Mouse (Mus musculus): Measurements from ENCODE around the gene Sos1. TPM values are rescaled to one million over a fixed set of nuclear protein-coding genes. Genes with fewer than 3 reads are reported as not detected.

Gene Sos1
- polyA plus RNA-seq, 1 experiment from 2014 or later = 2.2 TPM

GRCm38 (mm10) chr17:80345277-80345676 is 135.0 kb downstream of the Sos1 start:
- no peak for DNase-seq (ENCODE audit: low spot score)

More at GRCm38 (mm10) chr17:80345277-80345676, 135.0 kb downstream of the Sos1 start:
- Histone ChIP-seq H3K4me2 (replicated peaks; ENCODE audit: low read depth) (no peak overlapping the region), H3K27ac (replicated peaks) (no peak overlapping the region), H3K36me3 (ENCODE audit: control insufficient read depth, insufficient read depth, low read length) (no peaks in the 10 kb centered on the region), H3K27me3 (ENCODE audit: control insufficient read depth, insufficient read depth, low read length) (no peaks in the 10 kb centered on the region), H3K9ac (ENCODE audit: low read length) (no peak overlapping the region), H3K4me3 (ENCODE audit: low read depth, low read length) (no peak overlapping the region), H3K4me1 (replicated peaks; ENCODE audit: control insufficient read depth, insufficient read depth) (no peaks in the 10 kb centered on the region), H3K9me3 (ENCODE audit: control insufficient read depth, low read length) (no peaks in the 10 kb centered on the region)
- TF ChIP-seq CTCF (IDR thresholded peaks at IDR 0.05; ENCODE audit: low read depth) (peak; percentile 63), EP300 (optimal IDR thresholded peaks at IDR 0.05) (no peak)
- WGBS = 73% methylated on average over 4 of the region's 4 CpGs
- ATAC-seq (ENCODE audit: low FRiP score, low TSS enrichment) = no peak

Other genes with a start within 250 kb of the Sos1 start
- 9.4 and 10.3 TPM in 2 replicates for gene Morn2, start 190.2 kb downstream of the Sos1 start, polyA plus RNA-seq (2015; fragmentation: Nextera tagmentation; extraction: Ambion mirVana)
- 3.9 TPM in 2 replicates for gene Dhx57, start 190.0 kb downstream of the Sos1 start, polyA plus RNA-seq (2015; fragmentation: Nextera tagmentation; extraction: Ambion mirVana)
- 1.4 TPM in 2 replicates for gene Arhgef33, start 173.0 kb downstream of the Sos1 start, polyA plus RNA-seq (2015; fragmentation: Nextera tagmentation; extraction: Ambion mirVana)
- 0.83 and 1.7 TPM in 2 replicates for gene Gm10190, start 106.9 kb downstream of the Sos1 start, polyA plus RNA-seq (2015; fragmentation: Nextera tagmentation; extraction: Ambion mirVana)
- 0.05 and 0.08 TPM in 2 replicates for gene Cdkl4, start 97.4 kb upstream of the Sos1 start, polyA plus RNA-seq (2015; fragmentation: Nextera tagmentation; extraction: Ambion mirVana)
- gene Map4k3, start 248.0 kb upstream of the Sos1 start, polyA plus RNA-seq (2015; fragmentation: Nextera tagmentation; extraction: Ambion mirVana) = 16.9 and 18.1 TPM in 2 replicates